Mouse (Mus musculus) heart, embryonic 14.5 days (tissue): ENCODE results near the gene Zfhx2. TPM values are rescaled to one million over a fixed set of nuclear protein-coding genes. Genes with fewer than 3 reads are reported as not detected.

Experiments used
- ATAC-seq: fragments of 200-750 bp; cut with Nextera tagmentation; 2 replicates; pipeline ENCODE4 v1.8.0; 2017; ENCODE audit warnings: low read depth, moderate TSS enrichment; ENCODE audit not compliant: insufficient number of reproducible peaks, insufficient read depth, low FRiP score
- H3K27ac ChIP-seq, 2 experiments: fragments of 200-500 bp in 1 of 2; fragments of 300-500 bp in 1 of 2; sonication (generic) in 1 of 2; replicated peaks in 1 of 2; 2 replicates each; pipeline ENCODE4 v1.5.1; 2012 to 2014; ENCODE audit warnings: low read depth in 2 of 2, low read length in 2 of 2, control low read depth in 1 of 2, mild to moderate bottlenecking in 1 of 2, mixed read lengths in 1 of 2; ENCODE audit not compliant: control insufficient read depth in 1 of 2, insufficient read depth in 1 of 2
- H3K27me3 ChIP-seq: fragments of 300-500 bp; sonication (generic); 2 replicates; pipeline ENCODE4 v1.6.1; 2014; ENCODE audit warnings: mild to moderate bottlenecking, low read length, control low read depth; ENCODE audit not compliant: control insufficient read depth, insufficient read depth
- H3K36me3 ChIP-seq: fragments of 300-500 bp; sonication (generic); 2 replicates; pipeline ENCODE4 v1.6.1; 2014; ENCODE audit warnings: mild to moderate bottlenecking, control low read depth, low read length, mixed read lengths; ENCODE audit not compliant: control insufficient read depth, insufficient read depth
- H3K4me1 ChIP-seq, 2 experiments: fragments of 200-500 bp in 1 of 2; fragments of 300-500 bp in 1 of 2; sonication (generic) in 1 of 2; 2 replicates each; pipeline ENCODE4 v1.6.1; 2012 to 2014; ENCODE audit warnings: low read length in 2 of 2, control low read depth in 1 of 2, mixed read lengths in 1 of 2; ENCODE audit not compliant: control insufficient read depth in 2 of 2, insufficient read depth in 2 of 2
- H3K4me2 ChIP-seq: fragments of 300-500 bp; sonication (generic); 2 replicates; pipeline ENCODE4 v1.6.1; 2014; ENCODE audit warnings: mild to moderate bottlenecking, low read length
- H3K4me3 ChIP-seq, 2 experiments: fragments of 200-500 bp in 1 of 2; fragments of 300-500 bp in 1 of 2; sonication (generic) in 1 of 2; 2 replicates each; pipeline ENCODE4 v1.5.1; 2012 to 2014; ENCODE audit warnings: low read length in 2 of 2, mild to moderate bottlenecking in 2 of 2, control low read depth in 1 of 2, low read depth in 1 of 2, moderate library complexity in 1 of 2; ENCODE audit not compliant: control insufficient read depth in 1 of 2, insufficient read depth in 1 of 2
- H3K9ac ChIP-seq: fragments of 300-500 bp; sonication (generic); 2 replicates; pipeline ENCODE4 v1.6.1; 2014; ENCODE audit warnings: mild to moderate bottlenecking, low read length
- H3K9me3 ChIP-seq: fragments of 300-500 bp; sonication (generic); 2 replicates; pipeline ENCODE4 v1.6.1; 2016; ENCODE audit warnings: low read length, control low read depth; ENCODE audit not compliant: control insufficient read depth
- WGBS: fragments of 180-500 bp; shearing (Covaris S2); extraction: QIAGEN DNeasy Blood & Tissue Kit; methylation state at CpG from one replicate; pipeline ENCODE4 v1.1.7; 2014; 5-methylcytosine and 5-hydroxymethylcytosine counted together
- polyA plus RNA-seq: library from polyadenylated mRNA; unstranded; fragments of >200 nt; fragmentation: Nextera tagmentation; extraction: Ambion mirVana; gene quantifications from 2 replicates; pipeline ENCODE4 v1.2.1, GENCODE M21; 2014

The Zfhx2 gene
- polyA plus RNA-seq, 1 experiment from 2014 or later = 2.6 TPM

- WGBS = 62% methylated on average over 35 of the region's 35 CpGs
- no peak overlapping the region for H3K4me3 ChIP-seq
Measured at GRCm38 (mm10) chr14:55064481-55065370, 27.4 kb downstream of the Zfhx2 start.

GRCm38 (mm10) chr14:55063581-55064381, 28.3 kb downstream of the Zfhx2 start:
- ATAC-seq = no peak
- Histone ChIP-seq H3K4me3 (no peak overlapping the region), H3K9ac (no peak overlapping the region), H3K27me3 (peaks cover 24% of the 10 kb centered on the region), H3K4me1 (peaks cover 12 to 13% of the 10 kb centered on the region in 2 experiments; a peak in 3 of 4 replicates), H3K36me3 (peaks cover 10% of the 10 kb centered on the region), H3K27ac (no peak overlapping the region), H3K9me3 (no peaks in the 10 kb centered on the region), H3K4me2 (no peak overlapping the region)
- 79% methylated on average over 22 of the region's 22 CpGs for WGBS

More at GRCm38 (mm10) chr14:55064481-55065370, 27.4 kb downstream of the Zfhx2 start:
- no peak for ATAC-seq
- H3K36me3 ChIP-seq = peaks cover 10% of the 10 kb centered on the region
- H3K9me3 ChIP-seq = no peaks in the 10 kb centered on the region
- peaks cover 24% of the 10 kb centered on the region for H3K27me3 ChIP-seq
- H3K9ac ChIP-seq = no peak overlapping the region
- no peak overlapping the region for H3K27ac ChIP-seq
- H3K4me2 ChIP-seq = no peak overlapping the region
- H3K4me1 ChIP-seq = peaks cover 11 to 13% of the 10 kb centered on the region in 2 experiments; a peak in 3 of 4 replicates

- peaks cover 12 to 13% of the 10 kb centered on the region in 2 experiments; a peak in 3 of 4 replicates for H3K4me1 ChIP-seq
- 75% methylated on average over 5 of the region's 5 CpGs for WGBS
Measured at GRCm38 (mm10) chr14:55063117-55063516, 29.0 kb downstream of the Zfhx2 start.

GRCm38 (mm10) chr14:55062626-55063025, 29.5 kb downstream of the Zfhx2 start:
- Histone ChIP-seq H3K36me3 (peaks cover 10% of the 10 kb centered on the region), H3K4me1 (peaks cover 12 to 13% of the 10 kb centered on the region in 2 experiments; a peak in 3 of 4 replicates), H3K4me3 (peak overlapping the region in 1 of 2 experiments; percentile 3; a peak in 1 of 4 replicates), H3K9me3 (no peaks in the 10 kb centered on the region), H3K9ac (no peak overlapping the region), H3K4me2 (peak overlapping the region; percentile 54), H3K27ac (no peak overlapping the region), H3K27me3 (peaks cover 24% of the 10 kb centered on the region)
- 8% methylated on average over 17 of the region's 17 CpGs for WGBS
- peak; percentile 52; the same call in 1 of the 2 replicates for ATAC-seq

More at GRCm38 (mm10) chr14:55063117-55063516, 29.0 kb downstream of the Zfhx2 start:
- no peak overlapping the region for H3K27ac ChIP-seq
- H3K36me3 ChIP-seq = peaks cover 10% of the 10 kb centered on the region
- H3K4me3 ChIP-seq = no peak overlapping the region
- H3K27me3 ChIP-seq = peaks cover 24% of the 10 kb centered on the region
- H3K4me2 ChIP-seq = peak overlapping the region; percentile 54; the same call in 1 of the 2 replicates
- ATAC-seq = 0 out of 2 replicates have a peak, but pooled peaks have one; percentile 23
- no peak overlapping the region for H3K9ac ChIP-seq
- no peaks in the 10 kb centered on the region for H3K9me3 ChIP-seq

- Histone ChIP-seq H3K9me3 (no peaks in the 10 kb centered on the region), H3K36me3 (peaks cover 7% of the 10 kb centered on the region), H3K27ac (no peak overlapping the region), H3K4me1 (peaks cover 12 to 13% of the 10 kb centered on the region in 2 experiments; a peak in 3 of 4 replicates), H3K9ac (no peak overlapping the region), H3K4me3 (no peak overlapping the region), H3K27me3 (peaks cover 24% of the 10 kb centered on the region), H3K4me2 (no peak overlapping the region)
- WGBS = 62% methylated on average over 7 of the region's 7 CpGs
- ATAC-seq = no peak
Measured at GRCm38 (mm10) chr14:55061845-55062244, 30.3 kb downstream of the Zfhx2 start.

GRCm38 (mm10) chr14:55059931-55060330, 32.2 kb downstream of the Zfhx2 start:
- Histone ChIP-seq H3K9ac (no peak overlapping the region), H3K4me1 (peaks cover 12 to 13% of the 10 kb centered on the region in 2 experiments; a peak in 3 of 4 replicates), H3K9me3 (no peaks in the 10 kb centered on the region), H3K27ac (no peak overlapping the region), H3K4me2 (no peak overlapping the region), H3K27me3 (peaks cover 18% of the 10 kb centered on the region), H3K36me3 (no peaks in the 10 kb centered on the region), H3K4me3 (no peak overlapping the region)
- whole genome bisulfite sequencing = 47% methylated on average over 5 of the region's 5 CpGs
- ATAC-seq = no peak

- 83% methylated on average over 1 of the region's 1 CpGs for WGBS
- Histone ChIP-seq H3K4me2 (no peak overlapping the region), H3K27ac (no peak overlapping the region), H3K4me3 (no peak overlapping the region), H3K4me1 (peaks cover 12 to 13% of the 10 kb centered on the region in 2 experiments; a peak in 3 of 4 replicates), H3K36me3 (no peaks in the 10 kb centered on the region), H3K9me3 (no peaks in the 10 kb centered on the region), H3K27me3 (peaks cover 11% of the 10 kb centered on the region; the same call in 1 of the 2 replicates), H3K9ac (no peak overlapping the region)
- ATAC-seq = no peak
Measured at GRCm38 (mm10) chr14:55059009-55059408, 33.1 kb downstream of the Zfhx2 start.
